Mouse (Mus musculus): ENCODE data around the gene Abhd16b. TPM values are rescaled to one million over a fixed set of nuclear protein-coding genes. Genes with fewer than 3 reads are reported as not detected.

Abhd16b gene
- polyA plus RNA-seq, 1 experiment from 2014 or later: 0.12 TPM

Other genes starting within 250 kb of the Abhd16b start
- gene Gmeb2, start 205.2 kb upstream of the Abhd16b start, polyA plus RNA-seq (2015; fragmentation: Nextera tagmentation; extraction: Ambion mirVana): 11.8 and 12.5 TPM in 2 replicates
- 34.0 and 37.1 TPM in 2 replicates for gene Stmn3, start 178.7 kb upstream of the Abhd16b start, polyA plus RNA-seq (2015; fragmentation: Nextera tagmentation; extraction: Ambion mirVana)
- 33.8 and 39.0 TPM in 2 replicates for gene Rtel1, start 173.5 kb upstream of the Abhd16b start, polyA plus RNA-seq (2015; fragmentation: Nextera tagmentation; extraction: Ambion mirVana)
- 34.5 and 35.6 TPM in 2 replicates for gene Zgpat, start 128.3 kb upstream of the Abhd16b start, polyA plus RNA-seq (2015; fragmentation: Nextera tagmentation; extraction: Ambion mirVana)
- 53.7 and 59.5 TPM in 2 replicates for gene Arfrp1, start 127.8 kb upstream of the Abhd16b start, polyA plus RNA-seq (2015; fragmentation: Nextera tagmentation; extraction: Ambion mirVana)
- gene Lime1, start 113.1 kb upstream of the Abhd16b start, polyA plus RNA-seq (2015; fragmentation: Nextera tagmentation; extraction: Ambion mirVana): 17.8 and 19.9 TPM in 2 replicates
- 7.9 and 9.7 TPM in 2 replicates for gene Zbtb46, start 33.8 kb upstream of the Abhd16b start, polyA plus RNA-seq (2015; fragmentation: Nextera tagmentation; extraction: Ambion mirVana)
- 139 and 142 TPM in 2 replicates for gene Tpd52l2, start 3.9 kb downstream of the Abhd16b start, polyA plus RNA-seq (2015; fragmentation: Nextera tagmentation; extraction: Ambion mirVana)
- 77.5 and 84.9 TPM in 2 replicates for gene Dnajc5, start 27.3 kb downstream of the Abhd16b start, polyA plus RNA-seq (2015; fragmentation: Nextera tagmentation; extraction: Ambion mirVana)
- gene Uckl1, start 91.7 kb downstream of the Abhd16b start, polyA plus RNA-seq (2015; fragmentation: Nextera tagmentation; extraction: Ambion mirVana): 70.9 and 83.3 TPM in 2 replicates
- 58.9 and 59.1 TPM in 2 replicates for gene Prpf6, start 98.7 kb downstream of the Abhd16b start, polyA plus RNA-seq (2015; fragmentation: Nextera tagmentation; extraction: Ambion mirVana)
- gene Zfp512b, start 99.6 kb downstream of the Abhd16b start, polyA plus RNA-seq (2015; fragmentation: Nextera tagmentation; extraction: Ambion mirVana): 32.6 and 33.8 TPM in 2 replicates
- 25.7 and 26.7 TPM in 2 replicates for gene Samd10, start 106.0 kb downstream of the Abhd16b start, polyA plus RNA-seq (2015; fragmentation: Nextera tagmentation; extraction: Ambion mirVana)
- 0.31 TPM in 1 of 2 replicates, not detected in the other for gene Gm29797, start 163.8 kb downstream of the Abhd16b start, polyA plus RNA-seq (2015; fragmentation: Nextera tagmentation; extraction: Ambion mirVana)
- gene Sox18, start 178.4 kb downstream of the Abhd16b start, polyA plus RNA-seq (2015; fragmentation: Nextera tagmentation; extraction: Ambion mirVana): 25.4 and 25.5 TPM in 2 replicates
- 19.3 and 19.7 TPM in 2 replicates for gene Tcea2, start 187.1 kb downstream of the Abhd16b start, polyA plus RNA-seq (2015; fragmentation: Nextera tagmentation; extraction: Ambion mirVana)
- 54.2 and 55.3 TPM in 2 replicates for gene Rgs19, start 200.8 kb downstream of the Abhd16b start, polyA plus RNA-seq (2015; fragmentation: Nextera tagmentation; extraction: Ambion mirVana)
- gene Lkaaear1, start 205.2 kb downstream of the Abhd16b start, polyA plus RNA-seq (2015; fragmentation: Nextera tagmentation; extraction: Ambion mirVana): not detected in 2 replicates
- 1.3 and 1.4 TPM in 2 replicates for gene Oprl1, start 221.8 kb downstream of the Abhd16b start, polyA plus RNA-seq (2015; fragmentation: Nextera tagmentation; extraction: Ambion mirVana)

Data from stomach, embryonic 16.5 days (tissue).